Mouse (Mus musculus) c-Kit-negative CD71-positive TER-119-positive erythroid progenitor cells, embryonic 14.5 days (primary cell): ENCODE measurements around the gene Zfp747.
"Not testable (repeated sequence)": the region's sequence is repeated elsewhere in the genome, so short reads cannot be mapped to it uniquely, and the experiment has no call there.

ENCODE experiments used
- DNase-seq: peaks from one replicate; pipeline ENCODE4 v3.0.0-alpha.2; 2013; ENCODE audit warnings: low read depth, low spot score

Gene Zfp747

DNA sequence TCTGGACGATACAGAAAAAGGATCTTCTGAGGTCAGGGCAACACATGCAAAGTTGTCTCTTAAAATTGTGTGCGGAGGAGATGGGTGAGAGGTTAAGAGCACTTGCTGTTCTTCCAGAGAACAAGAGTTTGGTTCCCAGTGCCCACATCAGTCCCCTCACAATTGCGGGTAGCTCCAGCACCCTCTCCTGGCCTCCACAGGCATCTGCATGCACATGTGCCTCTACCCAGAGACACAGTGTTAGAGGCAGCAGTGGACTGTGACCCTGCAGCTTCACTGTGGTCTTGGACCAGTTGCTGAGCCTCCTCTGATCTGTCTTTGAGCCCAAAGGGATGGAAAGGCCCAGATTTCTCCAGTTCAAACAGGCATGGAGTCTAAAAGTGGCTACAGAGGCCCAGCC lies 4.0 kb downstream of the Zfp747 start:
- not testable (repeated sequence) for DNase-seq

DNA sequence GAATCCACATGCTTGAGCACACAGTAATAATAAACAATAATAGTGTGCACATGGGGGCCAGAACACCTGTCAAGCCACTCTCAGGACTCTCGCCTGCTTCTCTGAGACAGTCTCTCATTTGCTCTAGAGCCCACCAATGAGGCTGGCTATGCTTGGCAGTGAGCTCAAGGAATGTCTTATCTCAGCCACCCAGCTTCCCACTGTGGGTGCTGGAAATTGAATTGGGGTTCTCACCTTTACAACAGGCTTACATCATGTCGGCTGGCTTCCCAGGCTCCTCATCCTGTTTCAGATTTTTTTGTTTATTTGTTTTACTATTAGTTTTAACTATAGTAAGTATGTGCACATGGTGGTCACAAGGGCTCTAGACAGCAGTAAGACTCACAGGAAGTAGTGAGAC lies 4.6 kb downstream of the Zfp747 start:
- DNase-seq: no peak

DNA sequence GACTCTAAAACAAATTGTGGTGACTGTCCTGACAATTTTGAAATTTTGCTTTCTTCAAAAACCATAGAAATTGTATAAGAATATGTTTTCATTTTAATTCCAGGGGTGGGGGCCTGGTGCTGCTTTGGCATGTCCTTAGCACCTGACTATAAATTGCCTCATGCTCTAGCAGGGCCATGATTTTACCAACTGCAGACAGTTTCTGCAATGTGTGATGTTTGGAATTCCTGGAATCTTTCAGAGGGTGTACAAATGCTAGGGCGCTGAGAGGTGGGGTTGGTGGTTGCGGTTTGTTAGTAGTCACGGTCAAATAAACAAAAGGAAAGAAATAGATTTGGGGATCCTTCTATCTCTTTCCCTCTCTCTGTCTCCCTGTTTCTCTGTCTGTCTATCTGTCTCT lies 9.6 kb downstream of the Zfp747 start:
- no peak for DNase-seq

DNA sequence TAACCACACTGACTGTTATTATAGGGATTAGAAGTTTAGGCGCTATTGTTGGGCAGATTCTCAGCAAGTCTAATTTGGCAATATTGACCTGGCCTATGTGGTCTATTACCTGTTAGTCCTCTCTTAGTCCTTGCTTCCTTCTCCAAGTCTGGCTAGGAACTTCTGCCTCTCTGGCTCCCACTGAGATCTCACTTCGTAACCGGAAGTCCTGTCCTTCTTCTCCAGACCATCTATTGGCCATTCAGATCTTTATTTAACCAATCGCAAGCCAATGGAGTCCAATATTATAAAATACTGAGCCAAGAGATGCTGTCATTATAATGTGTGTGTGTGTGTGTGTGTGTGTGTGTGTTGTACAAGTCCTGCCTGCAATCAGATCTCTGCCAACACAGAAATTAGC lies 11.7 kb downstream of the Zfp747 start:
- DNase-seq: no peak

DNA sequence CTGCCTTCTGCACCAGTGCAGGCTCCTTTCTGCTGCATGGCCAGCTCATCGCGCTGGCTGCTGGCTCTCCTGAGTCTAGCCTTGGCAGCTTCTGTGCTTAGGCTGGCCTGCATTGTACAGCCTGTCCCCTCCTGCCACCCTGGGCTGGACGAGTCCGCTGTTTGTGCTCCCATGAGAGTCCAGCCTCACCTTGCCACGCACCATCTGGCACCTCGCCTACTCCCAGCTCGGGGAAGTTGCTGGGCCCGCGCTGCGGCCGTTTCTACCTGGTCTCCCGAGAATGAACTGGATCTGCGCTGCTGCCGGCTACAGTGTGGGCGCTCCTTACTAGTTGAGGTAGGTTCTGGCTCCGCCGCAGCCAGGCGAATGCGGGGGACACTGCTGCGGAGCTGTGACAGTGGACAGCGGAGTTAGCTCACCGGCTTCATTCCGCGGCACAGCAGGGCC lies 12.4 kb downstream of the Zfp747 start:
- no peak for DNase-seq

DNA sequence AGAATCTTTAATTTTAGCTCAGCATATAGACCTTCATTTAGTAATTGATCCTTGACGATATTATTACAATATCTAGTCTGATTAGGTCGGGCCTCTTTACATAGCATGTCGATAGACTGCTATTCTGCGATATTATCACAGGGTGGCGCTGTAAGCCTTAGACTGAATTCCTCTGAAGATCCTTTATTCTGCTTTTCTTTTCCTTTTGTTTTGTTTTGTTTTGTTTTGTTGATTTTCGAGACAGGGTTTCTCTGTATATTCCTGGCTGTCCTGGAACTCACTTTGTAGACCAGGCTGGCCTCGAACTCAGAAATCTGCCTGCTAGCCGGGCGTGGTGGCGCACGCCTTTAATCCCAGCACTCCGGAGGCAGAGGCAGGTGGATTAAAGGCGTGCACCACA lies 13.4 kb downstream of the Zfp747 start:
- DNase-seq: peak; percentile 56

DNA sequence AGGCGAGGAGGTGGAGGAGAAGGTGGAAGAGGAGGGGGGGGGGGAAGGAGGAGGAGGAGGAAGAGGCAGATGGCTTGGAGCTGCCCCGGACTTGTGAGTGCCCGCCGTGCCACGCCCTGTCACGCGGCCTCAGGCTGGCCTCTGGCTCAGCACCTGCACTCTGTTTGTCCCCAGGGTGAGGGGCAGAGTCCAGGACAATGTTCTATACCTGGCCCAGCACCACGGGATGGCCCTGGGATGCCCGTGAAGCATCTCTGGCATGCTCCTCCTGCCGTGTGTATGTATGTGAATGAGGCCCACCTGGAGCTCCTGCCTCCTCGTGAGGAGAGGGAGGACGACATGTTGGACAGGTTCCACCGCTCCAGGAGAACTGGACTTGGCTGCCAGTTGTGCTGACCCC lies 14.4 kb downstream of the Zfp747 start:
- no peak for DNase-seq

DNA sequence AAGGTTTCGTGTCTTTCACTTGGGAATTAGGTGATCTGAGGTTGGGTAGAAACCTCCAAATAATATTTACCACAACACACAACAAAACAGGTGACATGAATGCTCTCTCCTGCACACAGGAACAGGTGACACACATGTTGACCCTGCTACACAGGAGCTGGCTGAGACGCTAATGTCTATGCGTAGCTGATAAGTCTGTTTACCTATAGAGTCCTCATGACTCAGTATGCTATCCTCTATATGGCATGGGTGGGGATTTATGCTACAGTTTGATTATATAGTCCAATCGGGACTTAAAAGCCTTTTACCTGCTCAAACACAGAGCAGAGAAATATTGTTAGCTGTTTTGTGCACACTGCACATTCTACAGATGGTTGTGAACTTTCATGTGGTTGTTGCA lies 15.6 kb downstream of the Zfp747 start:
- no peak for DNase-seq

DNA sequence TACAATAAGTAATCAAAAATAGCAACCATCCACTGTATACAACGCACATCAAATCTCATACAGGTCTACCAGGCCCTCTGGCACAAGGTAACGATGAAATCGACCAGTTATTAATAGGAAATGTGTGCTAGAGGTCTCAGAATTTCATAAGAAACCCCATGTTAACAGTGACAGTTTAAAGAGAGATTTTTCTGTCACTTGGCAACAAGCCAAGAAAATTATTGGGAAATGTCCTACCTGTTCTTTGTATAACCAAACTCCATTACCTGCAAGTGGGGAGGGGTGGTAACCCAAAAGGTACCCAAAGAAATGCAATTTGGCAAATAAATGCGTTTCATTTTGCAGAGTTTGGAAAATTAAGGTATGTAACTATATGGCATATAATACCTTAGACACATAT lies 17.4 kb downstream of the Zfp747 start:
- DNase-seq: no peak

DNA sequence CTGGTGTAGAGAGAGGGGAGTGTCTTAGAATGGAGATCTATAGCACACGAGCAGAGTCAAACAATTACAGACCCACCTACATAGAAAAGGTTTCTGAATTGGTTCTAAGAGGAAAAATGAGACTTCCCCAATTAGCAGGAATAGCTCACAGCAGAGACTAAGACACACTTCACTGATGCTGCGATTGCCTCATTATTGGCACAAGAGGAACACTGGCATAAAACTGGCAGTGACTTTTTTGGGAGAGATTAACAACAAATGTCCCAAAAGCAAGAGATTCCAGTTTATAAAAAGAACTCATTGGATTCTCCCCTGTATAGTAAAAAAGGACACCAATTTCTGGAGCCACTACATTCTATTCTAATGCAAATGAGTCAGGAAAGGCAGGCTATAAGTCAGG lies 18.0 kb downstream of the Zfp747 start:
- no peak for DNase-seq

DNA sequence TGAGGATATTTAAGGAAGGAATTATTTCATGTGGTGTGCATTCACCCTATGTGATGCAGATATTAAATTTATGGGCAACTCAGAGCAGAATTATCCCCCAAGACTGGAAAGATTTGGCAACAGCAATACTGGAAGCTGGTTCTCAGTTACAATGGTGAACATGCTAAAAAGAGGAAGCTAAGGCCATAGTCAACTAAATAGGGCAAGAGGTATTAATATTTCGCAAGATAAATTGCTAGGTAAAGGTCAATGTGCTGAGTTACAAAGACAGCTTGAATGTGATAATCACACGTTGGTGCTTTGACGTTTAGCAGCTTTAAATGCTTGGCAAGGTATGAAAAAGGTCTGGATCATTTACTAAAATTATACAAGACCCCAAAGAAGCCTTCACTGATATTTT lies 20.1 kb downstream of the Zfp747 start:
- no peak for DNase-seq

DNA sequence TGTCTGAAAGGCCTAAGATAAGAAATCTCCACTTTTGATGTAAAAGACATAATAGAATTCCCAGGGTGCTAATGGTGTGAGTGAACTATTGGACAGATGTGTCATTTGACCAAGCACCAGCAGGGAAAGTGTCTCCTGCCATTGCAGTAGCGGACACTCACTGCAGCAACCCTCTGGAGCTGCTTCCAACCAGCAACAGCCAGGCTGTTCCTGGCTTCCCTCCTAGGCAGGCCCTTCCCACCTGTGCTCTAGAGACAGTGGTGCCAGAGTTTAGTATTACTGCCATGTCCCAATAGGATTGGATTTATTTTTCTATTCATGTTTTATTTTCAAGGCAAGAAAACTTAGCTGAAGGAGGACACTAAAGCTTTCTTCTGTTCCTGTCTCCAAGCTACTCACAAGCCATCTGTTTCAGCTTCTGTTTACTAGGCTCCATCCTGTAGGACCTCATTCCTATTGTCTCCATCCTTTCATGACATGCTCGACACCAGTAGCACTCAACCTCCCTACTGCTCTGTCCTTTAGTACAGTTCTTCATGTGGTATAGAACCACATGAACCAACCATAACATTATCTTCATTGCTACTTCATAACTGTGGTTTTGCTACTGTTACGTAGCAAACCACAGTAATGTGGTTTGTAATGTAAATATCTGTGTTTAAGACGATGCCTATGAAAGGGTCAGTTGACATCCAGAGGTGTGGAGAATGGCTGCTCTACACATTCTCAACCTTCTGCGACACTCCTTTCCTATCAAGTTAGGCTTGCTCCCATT lies 24.4 kb downstream of the Zfp747 start:
- no peak for DNase-seq

DNA sequence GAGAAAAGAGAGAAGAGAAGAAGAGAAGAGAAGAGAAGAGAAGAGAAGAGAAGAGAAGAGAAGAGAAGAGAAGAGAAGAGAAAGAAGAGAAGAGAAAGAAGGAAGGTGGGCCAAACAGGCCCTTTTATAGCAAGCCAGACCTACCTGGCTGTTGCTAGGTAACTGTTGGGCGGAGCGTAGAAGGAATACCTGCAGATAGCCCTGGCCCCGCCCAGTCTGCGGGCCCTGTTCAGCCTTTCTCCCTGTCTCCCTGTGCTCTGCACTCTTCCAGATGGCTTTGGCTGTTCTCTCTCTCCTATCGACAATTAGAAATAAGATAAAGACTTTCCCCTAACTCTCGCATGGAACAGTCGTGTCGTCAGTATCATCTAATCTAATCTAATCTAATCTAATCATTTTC lies 29.2 kb downstream of the Zfp747 start:
- DNase-seq: no peak

DNA sequence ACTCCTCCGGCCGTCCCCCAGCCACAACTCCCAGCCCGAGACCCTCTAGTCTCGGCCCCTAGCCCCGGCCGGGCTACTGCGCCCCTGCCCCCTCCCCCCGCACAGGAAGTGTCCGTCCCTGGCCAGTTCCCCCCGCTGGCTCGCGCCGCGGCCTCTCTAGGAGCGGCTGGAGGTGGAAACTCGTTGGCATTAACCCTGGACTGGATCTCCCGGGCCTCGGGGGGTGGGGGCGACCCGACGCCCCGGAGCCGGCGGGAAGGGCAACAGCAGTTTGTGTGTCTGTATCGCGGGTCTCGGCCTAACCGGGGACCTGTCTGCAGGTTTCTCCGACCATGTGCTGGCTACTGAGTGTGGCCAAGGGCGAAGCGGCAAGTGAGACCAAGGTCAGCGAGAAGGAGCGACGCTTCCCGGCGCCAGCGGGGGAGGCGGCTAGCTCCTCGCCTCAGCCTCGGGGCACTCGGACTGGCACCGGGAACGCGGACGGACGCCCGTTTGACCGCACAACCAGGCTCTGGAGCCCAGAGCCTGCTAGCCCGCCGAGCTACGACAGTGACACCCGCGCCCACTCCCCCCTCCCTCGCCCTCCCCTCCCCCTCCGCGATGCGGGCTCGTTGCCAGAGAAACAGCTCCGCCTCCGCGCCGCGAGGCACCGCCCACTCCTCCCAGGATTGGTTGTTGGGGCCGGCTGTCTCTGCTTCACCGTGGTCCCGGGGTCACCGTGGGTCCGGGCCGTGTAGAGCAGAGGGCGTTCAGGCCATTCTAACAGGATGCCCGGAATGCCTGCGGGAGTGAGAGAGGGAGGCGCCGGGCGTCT lies 30.1 kb downstream of the Zfp747 start, which contains the start of gene Zfp768:
Gene Zfp768 (minus strand): TSS at position 78 of the 814 bp plus-strand sequence.
- DNase-seq: peak; percentile 59

DNA sequence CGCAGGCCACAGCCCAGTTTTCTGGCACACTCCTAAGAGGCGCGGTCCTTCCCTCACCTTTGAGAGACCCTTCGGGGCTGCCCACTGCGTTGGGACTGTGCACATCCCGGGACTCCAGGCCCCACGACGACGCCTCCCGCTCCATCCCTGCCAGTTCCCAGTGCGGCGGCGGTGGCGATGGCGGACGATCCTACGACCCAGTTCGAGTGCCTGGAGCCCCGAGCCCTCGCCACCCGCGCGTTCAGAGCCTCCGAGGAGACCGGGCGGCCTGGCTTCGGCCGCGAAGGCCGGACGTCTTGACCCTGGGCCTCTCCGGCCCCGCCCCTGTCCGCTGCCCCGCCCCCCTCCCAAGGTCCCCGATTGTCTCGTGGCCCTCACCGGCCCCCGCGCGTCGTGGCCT lies 30.8 kb downstream of the Zfp747 start:
- no peak for DNase-seq

DNA sequence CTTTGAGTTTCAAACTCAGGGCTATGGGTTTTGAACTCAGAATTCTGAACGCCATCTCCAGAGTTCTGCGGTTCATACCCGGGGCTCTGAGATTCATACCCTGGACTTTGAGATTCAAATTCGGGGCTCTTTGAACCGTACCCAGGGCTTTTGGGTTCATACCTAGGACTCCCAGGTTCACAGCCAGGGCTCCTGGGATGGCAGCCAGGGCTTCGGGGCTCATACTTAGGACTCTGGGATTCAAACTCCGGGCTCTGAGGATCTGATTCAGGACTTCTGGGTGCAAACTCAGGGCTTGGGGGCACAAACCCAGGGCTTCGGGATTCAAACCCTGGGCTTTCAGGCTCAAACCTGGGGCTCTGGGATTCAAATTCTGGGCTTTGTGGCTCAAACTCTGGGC lies 31.5 kb downstream of the Zfp747 start:
- no peak for DNase-seq

DNA sequence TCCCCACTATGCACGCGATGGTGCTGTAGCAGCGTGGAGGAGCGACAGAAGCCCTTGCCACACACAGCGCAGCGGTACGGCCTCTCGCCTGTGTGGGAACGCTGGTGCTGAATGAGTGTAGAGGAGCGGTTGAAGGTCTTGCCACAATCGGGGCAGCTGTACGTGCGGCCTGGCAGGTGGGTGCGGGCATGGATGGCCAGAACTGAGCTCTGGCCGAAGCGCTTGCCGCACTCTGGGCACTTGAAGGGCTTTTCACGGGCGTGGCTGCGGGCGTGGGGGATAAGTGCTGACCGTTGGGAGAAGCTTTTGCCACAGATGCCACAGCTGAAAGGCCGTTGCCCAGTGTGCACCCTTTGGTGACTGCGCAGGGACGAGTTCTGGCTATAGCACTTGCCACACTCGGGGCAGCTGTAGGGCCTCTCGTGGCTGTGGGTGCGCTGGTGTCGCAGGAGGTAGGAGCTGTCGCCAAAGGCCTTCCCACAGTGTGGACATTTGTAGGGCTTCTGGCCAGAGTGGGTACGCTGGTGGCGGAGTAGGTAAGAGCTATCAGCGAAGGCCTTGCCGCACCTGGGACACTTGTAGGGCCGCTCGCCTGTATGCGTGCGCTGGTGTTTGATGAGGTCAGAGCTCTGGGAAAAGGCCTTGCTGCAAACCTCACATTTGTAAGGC lies 32.4 kb downstream of the Zfp747 start:
- no peak for DNase-seq

DNA sequence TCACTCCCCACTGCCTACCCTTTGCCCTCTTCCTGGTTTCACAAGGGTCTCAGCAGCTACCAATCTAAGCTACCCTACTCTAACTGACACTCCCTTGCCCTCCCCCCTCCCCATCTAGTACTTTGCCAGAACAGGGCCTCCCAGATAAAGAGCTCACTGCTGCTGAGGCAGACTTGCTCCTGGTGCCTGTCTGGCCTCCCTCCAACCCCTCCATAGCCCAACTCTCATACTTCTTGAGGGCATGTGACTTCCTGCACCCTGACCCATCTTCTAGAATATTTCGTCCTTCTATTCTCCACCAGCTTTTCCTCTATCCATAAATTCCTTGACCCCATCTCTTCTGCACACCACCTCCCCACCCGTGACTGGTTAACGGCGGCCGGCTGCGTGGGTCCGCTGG lies 33.0 kb downstream of the Zfp747 start:
- no peak for DNase-seq

DNA sequence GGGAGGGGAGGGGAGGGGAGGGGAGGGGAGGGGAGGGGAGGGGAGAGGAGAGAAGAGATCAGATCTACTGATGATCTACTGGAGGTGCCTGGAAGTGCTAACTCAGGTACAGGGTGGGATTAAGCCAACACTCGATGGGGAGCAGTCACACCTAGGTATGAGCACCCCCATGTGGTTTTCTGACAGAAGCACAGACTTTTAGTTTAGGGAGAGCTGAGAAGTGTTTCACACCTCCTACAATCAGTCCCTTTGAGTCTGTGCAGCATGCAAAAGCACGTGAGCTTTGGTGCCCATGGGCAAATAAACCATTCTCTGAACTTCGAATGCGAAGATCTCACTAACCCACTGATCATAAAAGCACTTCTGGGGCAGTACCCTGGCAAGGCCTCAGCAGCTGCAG lies 33.5 kb downstream of the Zfp747 start:
- DNase-seq: no peak

DNA sequence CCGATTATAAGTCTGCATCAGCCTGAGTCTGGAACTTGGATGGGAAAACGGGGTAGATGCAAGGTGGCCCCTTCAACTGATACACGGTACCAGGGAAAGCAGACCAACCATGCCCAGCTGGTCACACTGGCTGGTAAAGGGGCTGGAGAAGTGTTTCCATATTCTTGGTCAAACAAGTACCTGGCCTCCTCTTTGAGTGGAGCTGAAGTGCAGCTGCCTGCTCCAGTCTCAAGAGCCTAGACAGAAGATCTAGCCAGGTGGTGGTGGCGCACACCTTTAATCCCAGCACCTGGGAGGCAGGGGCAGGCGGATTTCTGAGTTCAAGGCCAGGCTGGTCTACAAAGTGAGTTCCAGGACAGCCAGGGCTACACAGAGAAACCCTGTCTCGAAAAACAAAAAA lies 34.0 kb downstream of the Zfp747 start:
- DNase-seq: not testable (repeated sequence)

DNA sequence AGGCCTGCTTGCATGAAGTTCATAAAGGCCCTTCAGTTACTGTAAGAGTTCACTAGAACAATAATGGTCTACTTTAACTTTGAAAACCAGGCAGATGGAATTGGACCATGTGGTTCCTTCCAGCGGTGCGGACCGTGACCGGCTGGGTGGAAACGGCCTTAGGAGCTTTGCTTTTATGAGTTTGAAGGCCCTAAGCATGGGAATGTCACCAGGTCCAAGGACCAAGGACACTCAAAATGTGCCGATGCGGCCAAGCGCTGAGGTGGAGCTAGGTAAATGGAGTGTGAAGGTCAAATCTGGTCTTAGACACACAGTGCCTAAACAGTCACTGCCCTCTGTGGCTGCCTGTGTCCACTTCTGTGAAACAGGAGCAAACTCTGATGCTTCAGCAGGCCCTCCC lies 34.5 kb downstream of the Zfp747 start:
- no peak for DNase-seq

DNA sequence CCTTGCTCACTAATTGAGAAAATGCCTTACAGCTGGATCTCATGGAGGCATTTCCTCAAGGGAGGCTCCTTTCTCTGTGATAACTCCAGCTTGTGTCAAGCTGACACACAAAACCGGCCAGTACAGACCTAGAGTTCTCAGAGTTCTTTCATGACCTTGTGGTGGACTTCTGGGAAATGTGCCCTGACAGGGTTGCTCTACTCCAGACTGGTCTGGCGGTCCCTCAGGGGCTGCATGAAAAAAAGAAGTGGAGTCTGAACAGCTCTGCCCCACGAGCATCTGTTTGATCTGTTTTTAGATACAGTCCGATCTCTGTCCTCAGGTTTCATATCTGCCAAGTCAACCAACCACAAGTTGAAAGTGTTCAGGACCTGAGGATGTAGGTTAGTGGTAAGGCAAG lies 38.2 kb downstream of the Zfp747 start:
- no peak for DNase-seq
